Mouse (Mus musculus) liver, embryonic 14.5 days (tissue): ENCODE results near the gene Olfr1043. TPM values are rescaled to one million over a fixed set of nuclear protein-coding genes. Genes with fewer than 3 reads are reported as not detected.

ENCODE experiments used
- ATAC-seq: fragments of 200-750 bp; cut with Nextera tagmentation; 2 replicates; pipeline ENCODE4 v1.8.0; 2017; ENCODE audit warnings: moderate number of reproducible peaks, mild to moderate bottlenecking, moderate library complexity; ENCODE audit not compliant: insufficient read depth
- DNase-seq, 3 experiments: peaks; one replicate each; pipeline ENCODE4 v3.0.0-alpha.2; 2012 to 2013; ENCODE audit warnings: low read depth in 3 of 3, low spot score in 3 of 3
- H3K27ac ChIP-seq: fragments of 300-500 bp; sonication (generic); 2 replicates; pipeline ENCODE4 v1.5.1; 2014; ENCODE audit warnings: moderate library complexity, mild to moderate bottlenecking, control low read depth, inconsistent platforms
- H3K27me3 ChIP-seq: fragments of 300-500 bp; sonication (generic); 2 replicates; pipeline ENCODE4 v1.6.1; 2014; ENCODE audit warnings: mild to moderate bottlenecking, low read length, moderate library complexity; ENCODE audit not compliant: control insufficient read depth, insufficient read depth
- H3K36me3 ChIP-seq: fragments of 300-500 bp; sonication (generic); replicated peaks from 2 replicates; pipeline ENCODE4 v1.6.1; 2014; ENCODE audit warnings: low read depth; ENCODE audit not compliant: control insufficient read depth, insufficient read depth
- H3K4me1 ChIP-seq, 2 experiments: fragments of 200-500 bp in 1 of 2; fragments of 300-500 bp in 1 of 2; sonication (generic) in 1 of 2; replicated peaks; 2 replicates each; pipeline ENCODE4 v1.6.1; 2012 to 2014; ENCODE audit warnings: antibody characterized with exemption in 1 of 2, inconsistent platforms in 1 of 2, low read length in 1 of 2; ENCODE audit not compliant: control insufficient read depth in 2 of 2, insufficient read depth in 2 of 2
- H3K4me2 ChIP-seq: fragments of 300-500 bp; sonication (generic); 2 replicates; pipeline ENCODE4 v1.6.1; 2014; ENCODE audit warnings: low read depth, mild to moderate bottlenecking, control low read depth, moderate library complexity
- H3K4me3 ChIP-seq, 2 experiments: fragments of 200-500 bp in 1 of 2; fragments of 300-500 bp in 1 of 2; sonication (generic) in 1 of 2; 2 replicates each; pipeline ENCODE4 v1.5.1; 2012 to 2014; ENCODE audit warnings: low read depth in 2 of 2, low read length in 2 of 2, mild to moderate bottlenecking in 2 of 2, control low read depth in 1 of 2, inconsistent platforms in 1 of 2, moderate library complexity in 1 of 2; ENCODE audit not compliant: insufficient read depth in 1 of 2
- H3K9ac ChIP-seq: fragments of 300-500 bp; sonication (generic); replicated peaks from 2 replicates; pipeline ENCODE4 v1.6.1; 2014; ENCODE audit warnings: mild to moderate bottlenecking, control low read depth, moderate library complexity
- H3K9me3 ChIP-seq: fragments of 300-500 bp; sonication (generic); 2 replicates; pipeline ENCODE4 v1.6.1; 2016; ENCODE audit warnings: low read length, mixed read lengths; ENCODE audit not compliant: control insufficient read depth
- CTCF ChIP-seq: IDR thresholded peaks from 2 replicates; pipeline ENCODE4 v1.5.1; 2016; ENCODE audit warnings: antibody characterized with exemption, low read depth, control low read depth
- EP300 ChIP-seq: IDR thresholded peaks from 2 replicates; pipeline ENCODE4 v1.6.1; 2016; ENCODE audit warnings: antibody characterized with exemption, low read depth
- WGBS: fragments of 180-500 bp; shearing (Covaris S2); extraction: QIAGEN DNeasy Blood & Tissue Kit; methylation state at CpG from one replicate; pipeline ENCODE4 v1.1.7; 2014; ENCODE audit not compliant: insufficient replicate concordance; 5-methylcytosine and 5-hydroxymethylcytosine counted together
- polyA plus RNA-seq, 2 experiments: library from polyadenylated mRNA; depleted of rRNA in 1 of 2; stranded (reverse) in 1 of 2; unstranded in 1 of 2; fragments of >200 nt; fragmentation: Nextera tagmentation in 1 of 2; extraction: Ambion mirVana in 1 of 2; gene quantifications; 2 replicates each; pipeline versions ENCODE4 v1.2.1 to v1.2.3; 2012 to 2014

Gene Olfr1043
- polyA plus RNA-seq, 2 experiments, result not detected

GRCm38 (mm10) chr2:86161738-86162137 is 5.6 kb downstream of the Olfr1043 start, which contains the start of gene Olfr1042:
Olfr1042 (minus strand) TSS chr2:86161838.
- no peaks in the 10 kb centered on the region for H3K27me3 ChIP-seq
- ATAC-seq, result no peak
- TF ChIP-seq CTCF (no peak), EP300 (no peak)
- no peak within 1 kb of the TSS for H3K27ac ChIP-seq
- H3K9me3 ChIP-seq, result no peaks in the 10 kb centered on the region
- no peak for DNase-seq
- H3K36me3 ChIP-seq, result no peaks in the 10 kb centered on the region
- no peaks in the 10 kb centered on the region for H3K4me1 ChIP-seq
- no peak within 1 kb of the TSS for H3K9ac ChIP-seq
- no peak within 1 kb of the TSS for H3K4me3 ChIP-seq
- H3K4me2 ChIP-seq, result no peak within 1 kb of the TSS
- 67% methylated on average over 2 of the region's 2 CpGs for WGBS

GRCm38 (mm10) chr2:86146632-86147031 is 20.7 kb downstream of the Olfr1043 start, which contains the start of gene Olfr1040:
Olfr1040 (minus strand) TSS chr2:86146732.
- H3K27me3 ChIP-seq, result no peaks in the 10 kb centered on the region
- no peaks in the 10 kb centered on the region for H3K9me3 ChIP-seq
- no peaks in the 10 kb centered on the region for H3K4me1 ChIP-seq
- no peak within 1 kb of the TSS for H3K4me3 ChIP-seq
- no peak within 1 kb of the TSS for H3K9ac ChIP-seq
- no peak within 1 kb of the TSS for H3K4me2 ChIP-seq
- TF ChIP-seq CTCF (no peak), EP300 (no peak)
- 59% methylated on average over 1 of the region's 1 CpGs for WGBS
- no peaks in the 10 kb centered on the region for H3K36me3 ChIP-seq
- ATAC-seq (no peak), DNase-seq (no peak)
- H3K27ac ChIP-seq, result no peak within 1 kb of the TSS

GRCm38 (mm10) chr2:86135828-86136227 is 31.5 kb downstream of the Olfr1043 start, which contains the start of gene Olfr1039:
Olfr1039 (minus strand) TSS chr2:86135928.
- Histone ChIP-seq H3K4me3 (no peak within 1 kb of the TSS), H3K4me1 (no peaks in the 10 kb centered on the region), H3K36me3 (no peaks in the 10 kb centered on the region), H3K9ac (no peak within 1 kb of the TSS), H3K4me2 (no peak within 1 kb of the TSS), H3K27me3 (no peaks in the 10 kb centered on the region), H3K9me3 (no peaks in the 10 kb centered on the region), H3K27ac (no peak within 1 kb of the TSS)
- no peak for TF ChIP-seq EP300
- DNase-seq (no peak), ATAC-seq (no peak)
- WGBS, result 64% methylated on average over 1 of the region's 1 CpGs

Other genes starting within 250 kb of the Olfr1043 start
- not detected in 2 replicates for gene Olfr1026, start 246.0 kb downstream of the Olfr1043 start, polyA plus RNA-seq (2012; rRNA removed)
- not detected in 2 replicates for gene Olfr1026, start 246.0 kb downstream of the Olfr1043 start, polyA plus RNA-seq (2014; fragmentation: Nextera tagmentation; extraction: Ambion mirVana)
- gene Olfr1028, start 217.1 kb downstream of the Olfr1043 start, polyA plus RNA-seq (2012; rRNA removed), result not detected in 2 replicates
- not detected in 2 replicates for gene Olfr1028, start 217.1 kb downstream of the Olfr1043 start, polyA plus RNA-seq (2014; fragmentation: Nextera tagmentation; extraction: Ambion mirVana)
- not detected in 2 replicates for gene Olfr1029, start 193.6 kb downstream of the Olfr1043 start, polyA plus RNA-seq (2012; rRNA removed)
- gene Olfr1029, start 193.6 kb downstream of the Olfr1043 start, polyA plus RNA-seq (2014; fragmentation: Nextera tagmentation; extraction: Ambion mirVana), result not detected in 2 replicates
- gene Olfr1030, start 188.2 kb downstream of the Olfr1043 start, polyA plus RNA-seq (2012; rRNA removed), result not detected in 2 replicates
- not detected in 2 replicates for gene Olfr1030, start 188.2 kb downstream of the Olfr1043 start, polyA plus RNA-seq (2014; fragmentation: Nextera tagmentation; extraction: Ambion mirVana)
- gene Olfr1031, start 177.2 kb downstream of the Olfr1043 start, polyA plus RNA-seq (2012; rRNA removed), result not detected in 2 replicates
- not detected in 2 replicates for gene Olfr1031, start 177.2 kb downstream of the Olfr1043 start, polyA plus RNA-seq (2014; fragmentation: Nextera tagmentation; extraction: Ambion mirVana)
- not detected in 2 replicates for gene Olfr1032, start 162.0 kb downstream of the Olfr1043 start, polyA plus RNA-seq (2012; rRNA removed)
- not detected in 2 replicates for gene Olfr1032, start 162.0 kb downstream of the Olfr1043 start, polyA plus RNA-seq (2014; fragmentation: Nextera tagmentation; extraction: Ambion mirVana)
- gene Olfr1033, start 146.9 kb downstream of the Olfr1043 start, polyA plus RNA-seq (2012; rRNA removed), result 0.19 and 0.27 TPM in 2 replicates
- gene Olfr1033, start 146.9 kb downstream of the Olfr1043 start, polyA plus RNA-seq (2014; fragmentation: Nextera tagmentation; extraction: Ambion mirVana), result 0.51 and 0.61 TPM in 2 replicates
- gene Olfr1034, start 121.7 kb downstream of the Olfr1043 start, polyA plus RNA-seq (2012; rRNA removed), result 0.06 TPM in 2 replicates
- gene Olfr1034, start 121.7 kb downstream of the Olfr1043 start, polyA plus RNA-seq (2014; fragmentation: Nextera tagmentation; extraction: Ambion mirVana), result 0.04 TPM in 1 of 2 replicates, not detected in the other
- not detected in 2 replicates for gene Olfr1036, start 93.5 kb downstream of the Olfr1043 start, polyA plus RNA-seq (2012; rRNA removed)
- not detected in 2 replicates for gene Olfr1036, start 93.5 kb downstream of the Olfr1043 start, polyA plus RNA-seq (2014; fragmentation: Nextera tagmentation; extraction: Ambion mirVana)
- not detected in 2 replicates for gene Olfr1037, start 80.1 kb downstream of the Olfr1043 start, polyA plus RNA-seq (2012; rRNA removed)
- not detected in 2 replicates for gene Olfr1037, start 80.1 kb downstream of the Olfr1043 start, polyA plus RNA-seq (2014; fragmentation: Nextera tagmentation; extraction: Ambion mirVana)
- not detected in 2 replicates for gene Olfr1039, start 31.6 kb downstream of the Olfr1043 start, polyA plus RNA-seq (2012; rRNA removed)
- not detected in 2 replicates for gene Olfr1039, start 31.6 kb downstream of the Olfr1043 start, polyA plus RNA-seq (2014; fragmentation: Nextera tagmentation; extraction: Ambion mirVana)
- not detected in 2 replicates for gene Olfr1040, start 20.8 kb downstream of the Olfr1043 start, polyA plus RNA-seq (2012; rRNA removed)
- not detected in 2 replicates for gene Olfr1040, start 20.8 kb downstream of the Olfr1043 start, polyA plus RNA-seq (2014; fragmentation: Nextera tagmentation; extraction: Ambion mirVana)
- not detected in 2 replicates for gene Olfr1042, start 5.7 kb downstream of the Olfr1043 start, polyA plus RNA-seq (2012; rRNA removed)
- gene Olfr1042, start 5.7 kb downstream of the Olfr1043 start, polyA plus RNA-seq (2014; fragmentation: Nextera tagmentation; extraction: Ambion mirVana), result not detected in 2 replicates
- gene Olfr1044, start 10.3 kb upstream of the Olfr1043 start, polyA plus RNA-seq (2012; rRNA removed), result not detected in 2 replicates
- not detected in 2 replicates for gene Olfr1044, start 10.3 kb upstream of the Olfr1043 start, polyA plus RNA-seq (2014; fragmentation: Nextera tagmentation; extraction: Ambion mirVana)
- gene Olfr52, start 18.2 kb upstream of the Olfr1043 start, polyA plus RNA-seq (2012; rRNA removed), result not detected in 2 replicates
- gene Olfr52, start 18.2 kb upstream of the Olfr1043 start, polyA plus RNA-seq (2014; fragmentation: Nextera tagmentation; extraction: Ambion mirVana), result not detected in 2 replicates
- gene Olfr1045, start 35.5 kb upstream of the Olfr1043 start, polyA plus RNA-seq (2012; rRNA removed), result not detected in 2 replicates
- not detected in 2 replicates for gene Olfr1045, start 35.5 kb upstream of the Olfr1043 start, polyA plus RNA-seq (2014; fragmentation: Nextera tagmentation; extraction: Ambion mirVana)
- gene Olfr1046, start 51.8 kb upstream of the Olfr1043 start, polyA plus RNA-seq (2012; rRNA removed), result not detected in 2 replicates
- not detected in 2 replicates for gene Olfr1046, start 51.8 kb upstream of the Olfr1043 start, polyA plus RNA-seq (2014; fragmentation: Nextera tagmentation; extraction: Ambion mirVana)
- not detected in 2 replicates for gene Olfr1047, start 63.9 kb upstream of the Olfr1043 start, polyA plus RNA-seq (2012; rRNA removed)
- gene Olfr1047, start 63.9 kb upstream of the Olfr1043 start, polyA plus RNA-seq (2014; fragmentation: Nextera tagmentation; extraction: Ambion mirVana), result not detected in 2 replicates
- gene Olfr1048, start 72.8 kb upstream of the Olfr1043 start, polyA plus RNA-seq (2012; rRNA removed), result not detected in 2 replicates
- not detected in 2 replicates for gene Olfr1048, start 72.8 kb upstream of the Olfr1043 start, polyA plus RNA-seq (2014; fragmentation: Nextera tagmentation; extraction: Ambion mirVana)
- gene Olfr1049, start 90.8 kb upstream of the Olfr1043 start, polyA plus RNA-seq (2012; rRNA removed), result not detected in 2 replicates
- not detected in 2 replicates for gene Olfr1049, start 90.8 kb upstream of the Olfr1043 start, polyA plus RNA-seq (2014; fragmentation: Nextera tagmentation; extraction: Ambion mirVana)
- gene Olfr1051, start 111.6 kb upstream of the Olfr1043 start, polyA plus RNA-seq (2012; rRNA removed), result not detected in 2 replicates
- gene Olfr1051, start 111.6 kb upstream of the Olfr1043 start, polyA plus RNA-seq (2014; fragmentation: Nextera tagmentation; extraction: Ambion mirVana), result not detected in 2 replicates
- gene Olfr1052, start 124.9 kb upstream of the Olfr1043 start, polyA plus RNA-seq (2012; rRNA removed), result not detected in 2 replicates
- not detected in 2 replicates for gene Olfr1052, start 124.9 kb upstream of the Olfr1043 start, polyA plus RNA-seq (2014; fragmentation: Nextera tagmentation; extraction: Ambion mirVana)
- not detected in 2 replicates for gene Olfr1053, start 147.8 kb upstream of the Olfr1043 start, polyA plus RNA-seq (2012; rRNA removed)
- gene Olfr1053, start 147.8 kb upstream of the Olfr1043 start, polyA plus RNA-seq (2014; fragmentation: Nextera tagmentation; extraction: Ambion mirVana), result not detected in 2 replicates
- gene Olfr1054, start 167.9 kb upstream of the Olfr1043 start, polyA plus RNA-seq (2012; rRNA removed), result not detected in 2 replicates
- gene Olfr1054, start 167.9 kb upstream of the Olfr1043 start, polyA plus RNA-seq (2014; fragmentation: Nextera tagmentation; extraction: Ambion mirVana), result not detected in 2 replicates
- gene Olfr1055, start 182.8 kb upstream of the Olfr1043 start, polyA plus RNA-seq (2012; rRNA removed), result not detected in 2 replicates
- gene Olfr1055, start 182.8 kb upstream of the Olfr1043 start, polyA plus RNA-seq (2014; fragmentation: Nextera tagmentation; extraction: Ambion mirVana), result not detected in 2 replicates
- not detected in 2 replicates for gene Olfr1056, start 194.9 kb upstream of the Olfr1043 start, polyA plus RNA-seq (2012; rRNA removed)
- gene Olfr1056, start 194.9 kb upstream of the Olfr1043 start, polyA plus RNA-seq (2014; fragmentation: Nextera tagmentation; extraction: Ambion mirVana), result not detected in 2 replicates
- gene Olfr1057, start 210.9 kb upstream of the Olfr1043 start, polyA plus RNA-seq (2012; rRNA removed), result not detected in 2 replicates
- gene Olfr1057, start 210.9 kb upstream of the Olfr1043 start, polyA plus RNA-seq (2014; fragmentation: Nextera tagmentation; extraction: Ambion mirVana), result not detected in 2 replicates
- gene Olfr1058, start 221.0 kb upstream of the Olfr1043 start, polyA plus RNA-seq (2012; rRNA removed), result not detected in 2 replicates
- gene Olfr1058, start 221.0 kb upstream of the Olfr1043 start, polyA plus RNA-seq (2014; fragmentation: Nextera tagmentation; extraction: Ambion mirVana), result not detected in 2 replicates
- not detected in 2 replicates for gene Olfr1061, start 246.5 kb upstream of the Olfr1043 start, polyA plus RNA-seq (2012; rRNA removed)
- not detected in 2 replicates for gene Olfr1061, start 246.5 kb upstream of the Olfr1043 start, polyA plus RNA-seq (2014; fragmentation: Nextera tagmentation; extraction: Ambion mirVana)